Mouse (Mus musculus) embryonic fibroblast, embryonic 13.5 days (primary cell): ENCODE results near the gene Rfc4.

Experiments
- CTCF ChIP-seq: IDR thresholded peaks from 2 replicates; pipeline ENCODE4 v1.5.1; 2011; ENCODE audit warnings: mild to moderate bottlenecking, control low read depth, low read length, moderate library complexity, borderline replicate concordance; ENCODE audit not compliant: insufficient read depth
- POLR2A ChIP-seq: IDR thresholded peaks from 2 replicates; pipeline ENCODE4 v1.6.1; 2011; ENCODE audit warnings: low read depth, mild to moderate bottlenecking, control low read depth, low read length, moderate library complexity

- TF ChIP-seq CTCF: no peak
- TF ChIP-seq POLR2A: no peak
These were observed 21.9 kb upstream of the Rfc4 start for GRCm38 (mm10) chr16:23149396-23149795.
